Mouse (Mus musculus) spleen, adult 2 months (tissue): ENCODE data around the gene Rfx4. TPM values are rescaled to one million over a fixed set of nuclear protein-coding genes. Genes with fewer than 3 reads are reported as not detected.

ENCODE experiments used
- DNase-seq, 2 experiments: peaks; one replicate each; pipeline versions ENCODE4 v3.0.0 to v3.0.0-alpha.2; 2012 to 2021; ENCODE audit warnings: low spot score in 2 of 2, low read depth in 1 of 2
- H3K27ac ChIP-seq: fragments of 200-500 bp; 2 replicates; pipeline ENCODE4 v1.5.1; 2012; ENCODE audit warnings: low read length, inconsistent platforms; ENCODE audit not compliant: insufficient read depth
- H3K27me3 ChIP-seq: fragments of 200-500 bp; 2 replicates; pipeline ENCODE4 v1.6.1; 2012; ENCODE audit warnings: mild to moderate bottlenecking, moderate library complexity, low read length, inconsistent platforms; ENCODE audit not compliant: control insufficient read depth, insufficient read depth
- H3K36me3 ChIP-seq: fragments of 200-500 bp; 2 replicates; pipeline ENCODE4 v1.6.1; 2012; ENCODE audit warnings: mild to moderate bottlenecking, low read length, inconsistent platforms; ENCODE audit not compliant: control insufficient read depth, insufficient read depth
- H3K4me1 ChIP-seq: fragments of 200-500 bp; 2 replicates; pipeline ENCODE4 v1.6.1; 2011; ENCODE audit warnings: inconsistent platforms; ENCODE audit not compliant: control insufficient read depth, insufficient read depth, insufficient read length
- H3K4me3 ChIP-seq: fragments of 200-500 bp; 2 replicates; pipeline ENCODE4 v1.5.1; 2011; ENCODE audit warnings: mild to moderate bottlenecking, inconsistent platforms; ENCODE audit not compliant: insufficient read depth, insufficient read length; ENCODE audit errors: extremely low read depth
- CTCF ChIP-seq: fragments of 200-500 bp; IDR thresholded peaks from 2 replicates; pipeline ENCODE4 v1.5.1; 2011; ENCODE audit warnings: mild to moderate bottlenecking, inconsistent platforms; ENCODE audit not compliant: insufficient read depth, insufficient read length, insufficient replicate concordance; ENCODE audit errors: extremely low read depth
- POLR2A ChIP-seq: fragments of 200-500 bp; IDR thresholded peaks from 2 replicates; pipeline ENCODE4 v1.6.1; 2011; ENCODE audit warnings: low read depth, low read length, inconsistent platforms
- WGBS: fragments of 180-500 bp; shearing (Covaris S2); methylation state at CpG from one replicate; pipeline ENCODE4 v1.1.7; 2018; 5-methylcytosine and 5-hydroxymethylcytosine counted together
- polyA plus RNA-seq: library from polyadenylated mRNA; depleted of rRNA; stranded (reverse); fragments of >200 nt; gene quantifications from 2 replicates; pipeline ENCODE4 v1.2.3, GENCODE M21; 2012

The Rfx4 gene
- polyA plus RNA-seq, 1 experiment, result not detected

DNA sequence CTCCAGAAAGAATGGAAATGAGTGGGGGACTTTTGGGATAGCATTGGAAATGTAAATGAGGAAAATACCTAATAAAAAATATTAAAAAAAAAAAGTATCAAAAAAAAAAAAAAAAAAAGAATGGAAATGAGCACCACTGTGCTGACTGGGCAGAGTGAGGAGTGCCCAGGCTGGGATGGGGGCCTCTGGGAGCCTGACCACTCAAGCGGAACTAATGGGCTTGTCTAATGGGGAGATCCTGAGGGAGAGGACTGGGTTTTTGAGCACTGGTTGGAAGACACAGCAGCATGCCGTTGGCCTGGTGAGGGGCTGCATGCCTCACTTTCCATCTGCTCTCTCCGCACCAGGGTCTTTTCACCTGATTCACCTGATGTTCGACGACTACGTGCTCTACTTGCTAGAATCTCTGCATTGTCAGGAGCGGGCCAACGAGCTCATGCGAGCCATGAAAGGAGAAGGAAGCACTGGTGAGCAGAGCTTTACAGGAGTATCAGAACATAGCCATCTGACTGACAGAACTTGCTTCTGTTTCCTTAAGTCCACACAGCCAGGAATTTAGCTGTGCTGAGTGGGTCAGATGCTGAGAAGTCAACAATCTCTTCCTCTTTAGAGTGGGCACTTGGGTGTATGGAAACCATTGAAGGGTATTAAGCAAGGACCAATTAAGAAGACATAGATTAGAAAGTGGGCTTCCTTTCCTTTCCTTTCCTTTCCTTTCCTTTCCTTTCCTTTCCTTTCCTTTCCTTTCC is 124.1 kb downstream of the Rfx4 start:
- no peak overlapping the region for H3K4me3 ChIP-seq
- DNase-seq, result no peak
- no peaks in the 10 kb centered on the region for H3K4me1 ChIP-seq
- H3K27ac ChIP-seq, result no peak overlapping the region
- H3K27me3 ChIP-seq, result no peaks in the 10 kb centered on the region
- TF ChIP-seq POLR2A, result no peak
- no peak for TF ChIP-seq CTCF
- 66% methylated on average over 9 of the region's 9 CpGs for WGBS
- no peaks in the 10 kb centered on the region for H3K36me3 ChIP-seq

- no peak overlapping the region for H3K4me3 ChIP-seq
- no peak for TF ChIP-seq POLR2A
- TF ChIP-seq CTCF, result no peak
Observed at GRCm38 (mm10) chr10:84882528-84882927, 126.7 kb downstream of the Rfx4 start.

DNA sequence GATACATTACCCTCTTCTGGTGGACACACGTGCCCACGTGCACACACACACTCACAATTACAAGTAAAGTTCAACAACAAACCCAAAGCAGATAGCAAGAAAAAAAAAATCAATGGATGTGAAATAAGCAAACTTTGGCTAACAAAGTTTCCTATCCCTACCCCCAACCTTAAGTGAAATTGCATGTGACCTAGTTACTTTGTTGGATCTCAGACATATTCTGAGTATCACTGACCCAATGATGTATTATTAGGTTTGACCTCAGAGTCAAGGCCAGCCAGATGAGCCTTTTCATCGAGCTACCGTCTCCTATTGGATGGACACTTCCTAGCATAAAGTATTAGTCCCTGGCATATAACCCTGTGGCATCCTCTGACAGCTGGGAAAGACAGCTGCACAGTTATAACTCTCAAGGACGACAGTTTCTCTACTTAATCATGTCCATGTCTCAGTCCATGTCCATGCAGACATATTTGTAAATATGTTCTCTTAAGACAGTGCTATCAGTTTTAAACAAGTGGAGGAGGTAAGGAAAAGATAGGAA is 129.6 kb downstream of the Rfx4 start:
- H3K36me3 ChIP-seq, result no peaks in the 10 kb centered on the region
- no peaks in the 10 kb centered on the region for H3K27me3 ChIP-seq
- H3K4me3 ChIP-seq, result no peak overlapping the region
- no peak overlapping the region for H3K27ac ChIP-seq
- no peak for DNase-seq
- WGBS, result 83% methylated on average over 5 of the region's 5 CpGs
- TF ChIP-seq CTCF (no peak), POLR2A (no peak)
- H3K4me1 ChIP-seq, result no peaks in the 10 kb centered on the region

More at GRCm38 (mm10) chr10:84882528-84882927, 126.7 kb downstream of the Rfx4 start:
- DNase-seq, result no peak
- H3K4me1 ChIP-seq, result no peaks in the 10 kb centered on the region
- H3K27me3 ChIP-seq, result no peaks in the 10 kb centered on the region
- no peaks in the 10 kb centered on the region for H3K36me3 ChIP-seq
- WGBS, result 50% methylated on average over 2 of the region's 2 CpGs
- H3K27ac ChIP-seq, result no peak overlapping the region

DNA sequence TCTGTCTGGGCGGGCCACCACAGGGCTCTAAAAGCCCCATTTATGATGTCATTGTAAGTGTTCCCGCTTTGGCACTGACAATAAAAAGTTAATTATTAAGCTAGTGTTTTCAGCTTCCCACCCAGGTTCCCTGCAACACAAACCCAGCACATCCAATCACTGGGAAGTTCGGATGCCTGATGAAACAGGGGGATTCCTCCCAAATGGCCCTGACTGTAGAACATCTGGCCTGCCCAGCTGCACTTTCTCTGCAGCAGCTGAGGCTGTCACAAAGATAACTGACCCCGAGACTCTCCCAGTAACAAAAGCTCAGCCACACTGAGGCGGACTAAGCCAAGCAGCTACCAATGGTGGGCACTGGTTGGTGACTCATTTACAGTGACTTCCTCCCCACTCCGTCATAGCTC is 130.4 kb downstream of the Rfx4 start:
- H3K4me3 ChIP-seq, result no peak overlapping the region

DNA sequence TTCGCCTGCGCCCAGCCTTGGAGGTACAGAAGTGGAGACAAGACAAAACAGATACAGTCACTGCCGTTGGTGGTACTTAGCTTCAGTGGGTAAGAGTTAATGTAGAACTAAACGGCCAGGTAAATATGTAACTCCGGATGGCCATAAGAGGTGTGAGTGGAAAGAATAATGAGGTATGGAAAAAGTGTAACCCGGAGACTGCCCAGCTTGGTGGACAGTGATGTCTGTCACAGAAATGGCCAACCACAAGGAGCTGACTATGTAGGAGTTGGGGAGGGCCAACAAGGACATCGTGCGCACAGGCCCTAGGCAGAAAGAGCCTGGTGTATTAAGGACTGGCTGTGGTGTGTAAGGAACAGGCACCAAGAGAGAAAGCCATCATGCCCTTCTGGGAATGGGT is 130.9 kb downstream of the Rfx4 start:
- Histone ChIP-seq H3K36me3 (no peaks in the 10 kb centered on the region), H3K4me3 (no peak overlapping the region), H3K27ac (no peak overlapping the region), H3K4me1 (no peaks in the 10 kb centered on the region), H3K27me3 (no peaks in the 10 kb centered on the region)
- no peak for DNase-seq
- no peak for TF ChIP-seq CTCF
- WGBS, result 86% methylated on average over 8 of the region's 8 CpGs

More for the DNA sequence above, 130.4 kb downstream of the Rfx4 start:
- WGBS, result 54% methylated on average over 6 of the region's 6 CpGs
- Histone ChIP-seq H3K27ac (no peak overlapping the region), H3K27me3 (no peaks in the 10 kb centered on the region), H3K36me3 (no peaks in the 10 kb centered on the region), H3K4me1 (no peaks in the 10 kb centered on the region)
- TF ChIP-seq POLR2A (no peak), CTCF (no peak)
- no peak for DNase-seq

- no peaks in the 10 kb centered on the region for H3K27me3 ChIP-seq
- no peak overlapping the region for H3K27ac ChIP-seq
- TF ChIP-seq POLR2A, result no peak
- WGBS, result 88% methylated on average over 4 of the region's 4 CpGs
- H3K4me1 ChIP-seq, result no peaks in the 10 kb centered on the region
- H3K4me3 ChIP-seq, result no peak overlapping the region
- H3K36me3 ChIP-seq, result no peaks in the 10 kb centered on the region
- DNase-seq, result no peak
Observed at GRCm38 (mm10) chr10:84889096-84889846, 133.4 kb downstream of the Rfx4 start.
